Mouse (Mus musculus) activated CD4-positive, CD25-positive, alpha-beta regulatory T cell, adult 4 months (primary cell): ENCODE results near the gene Sh3bp4. TPM values are rescaled to one million over a fixed set of nuclear protein-coding genes. Genes with fewer than 3 reads are reported as not detected.

Experiments used
- ATAC-seq: one replicate; pipeline ENCODE4 v1.8.0; 2017
- polyA plus RNA-seq, 2 experiments: library from polyadenylated mRNA; unstranded; fragments of 100-300 nt; shearing (Covaris generic); gene quantifications; one replicate each; pipeline ENCODE4 v1.2.1; 2017

Gene Sh3bp4
- polyA plus RNA-seq, 2 experiments from 2014 or later, result 0.09 to 0.61 TPM

- no peak for ATAC-seq
These were observed 1.3 kb downstream of the Sh3bp4 start for GRCm38 (mm10) chr1:89071371-89072142.

GRCm38 (mm10) chr1:89072143-89072990 lies 2.2 kb downstream of the Sh3bp4 start:
- no peak for ATAC-seq

- ATAC-seq, result no peak
These were observed 3.2 kb downstream of the Sh3bp4 start for GRCm38 (mm10) chr1:89073291-89073846.

GRCm38 (mm10) chr1:89074678-89075077 lies 4.5 kb downstream of the Sh3bp4 start:
- ATAC-seq, result no peak

GRCm38 (mm10) chr1:89075120-89075519 lies 4.9 kb downstream of the Sh3bp4 start:
- ATAC-seq, result no peak

GRCm38 (mm10) chr1:89076777-89077176 lies 6.6 kb downstream of the Sh3bp4 start:
- ATAC-seq, result no peak

- no peak for ATAC-seq
These were observed 8.0 kb downstream of the Sh3bp4 start for GRCm38 (mm10) chr1:89078240-89078639.

- peak; percentile 40 for ATAC-seq
These were observed 8.5 kb downstream of the Sh3bp4 start for GRCm38 (mm10) chr1:89078730-89079129.

GRCm38 (mm10) chr1:89079239-89079638 lies 9.0 kb downstream of the Sh3bp4 start:
- no peak for ATAC-seq

GRCm38 (mm10) chr1:89080371-89080770 lies 10.2 kb downstream of the Sh3bp4 start:
- no peak for ATAC-seq

GRCm38 (mm10) chr1:89080795-89081194 lies 10.6 kb downstream of the Sh3bp4 start:
- no peak for ATAC-seq

- no peak for ATAC-seq
These were observed 11.2 kb downstream of the Sh3bp4 start for GRCm38 (mm10) chr1:89081371-89081770.

- ATAC-seq, result no peak
These were observed 12.1 kb downstream of the Sh3bp4 start for GRCm38 (mm10) chr1:89082171-89082882.

- ATAC-seq, result no peak
These were observed 16.4 kb downstream of the Sh3bp4 start for GRCm38 (mm10) chr1:89086575-89087153.

GRCm38 (mm10) chr1:89088144-89088543 lies 17.9 kb downstream of the Sh3bp4 start:
- ATAC-seq, result no peak

GRCm38 (mm10) chr1:89088748-89089288 lies 18.6 kb downstream of the Sh3bp4 start:
- no peak for ATAC-seq

GRCm38 (mm10) chr1:89089821-89090600 lies 19.8 kb downstream of the Sh3bp4 start:
- ATAC-seq, result no peak

GRCm38 (mm10) chr1:89090676-89091075 lies 20.5 kb downstream of the Sh3bp4 start:
- ATAC-seq, result no peak

- ATAC-seq, result no peak
These were observed 21.8 kb downstream of the Sh3bp4 start for GRCm38 (mm10) chr1:89092019-89092418.

- no peak for ATAC-seq
These were observed 22.3 kb downstream of the Sh3bp4 start for GRCm38 (mm10) chr1:89092442-89092991.

- ATAC-seq, result no peak
These were observed 23.5 kb downstream of the Sh3bp4 start for GRCm38 (mm10) chr1:89093696-89094095.
